Mouse (Mus musculus) stomach, embryonic 16.5 days (tissue): ENCODE data around the gene Plekhm1. TPM values are rescaled to one million over a fixed set of nuclear protein-coding genes. Genes with fewer than 3 reads are reported as not detected.
A peak's percentile ranks its signal among the peaks of the same experiment; 100 is the strongest.

ENCODE experiments used
- ATAC-seq: fragments of 200-750 bp; cut with Nextera tagmentation; 2 replicates; pipeline ENCODE4 v1.8.0; 2017; ENCODE audit warnings: moderate number of reproducible peaks, moderate TSS enrichment; ENCODE audit not compliant: insufficient read depth, low FRiP score
- H3K27ac ChIP-seq: fragments of 300-500 bp; sonication (generic); 2 replicates; pipeline ENCODE4 v1.5.1; 2014; ENCODE audit warnings: low read length
- H3K27me3 ChIP-seq: fragments of 300-500 bp; sonication (generic); 2 replicates; pipeline ENCODE4 v1.6.1; 2014; ENCODE audit warnings: low read length, control low read depth, mixed read lengths; ENCODE audit not compliant: control insufficient read depth, insufficient read depth
- H3K36me3 ChIP-seq: fragments of 300-500 bp; sonication (generic); 2 replicates; pipeline ENCODE4 v1.6.1; 2014; ENCODE audit warnings: low read length; ENCODE audit not compliant: control insufficient read depth, insufficient read depth
- H3K4me1 ChIP-seq: fragments of 300-500 bp; sonication (generic); 2 replicates; pipeline ENCODE4 v1.6.1; 2014; ENCODE audit warnings: low read length, control low read depth, mixed read lengths; ENCODE audit not compliant: control insufficient read depth, insufficient read depth
- H3K4me2 ChIP-seq: fragments of 300-500 bp; sonication (generic); 2 replicates; pipeline ENCODE4 v1.6.1; 2014; ENCODE audit warnings: low read depth, low read length, mixed read lengths
- H3K4me3 ChIP-seq: fragments of 300-500 bp; sonication (generic); replicated peaks from 2 replicates; pipeline ENCODE4 v1.5.1; 2014; ENCODE audit warnings: mild to moderate bottlenecking, low read length
- H3K9ac ChIP-seq: fragments of 300-500 bp; sonication (generic); 2 replicates; pipeline ENCODE4 v1.6.1; 2014; ENCODE audit warnings: low read length
- H3K9me3 ChIP-seq: fragments of 300-500 bp; sonication (generic); replicated peaks from 2 replicates; pipeline ENCODE4 v1.6.1; 2016; ENCODE audit warnings: low read length, control low read depth; ENCODE audit not compliant: control insufficient read depth
- WGBS: fragments of 180-500 bp; shearing (Covaris S2); extraction: QIAGEN DNeasy Blood & Tissue Kit; methylation state at CpG from one replicate; pipeline ENCODE4 v1.1.7; 2014; 5-methylcytosine and 5-hydroxymethylcytosine counted together
- polyA plus RNA-seq: library from polyadenylated mRNA; unstranded; fragments of >200 nt; fragmentation: Nextera tagmentation; extraction: Ambion mirVana; gene quantifications from 2 replicates; pipeline ENCODE4 v1.2.1, GENCODE M21; 2015

Plekhm1 gene
- polyA plus RNA-seq, 1 experiment from 2014 or later: 7.5 TPM

GRCm38 (mm10) chr11:103361396-103362053, 51.0 kb downstream of the Plekhm1 start:
- Histone ChIP-seq H3K4me1 (peaks cover 37% of the 10 kb centered on the region), H3K9ac (peak overlapping the region; percentile 74), H3K4me2 (peak overlapping the region; percentile 96), H3K36me3 (no peaks in the 10 kb centered on the region), H3K27me3 (peaks cover 28% of the 10 kb centered on the region), H3K4me3 (peak overlapping the region; percentile 56), H3K9me3 (no peaks in the 10 kb centered on the region), H3K27ac (peak overlapping the region; percentile 90)
- ATAC-seq: peak; percentile 56; the same call in 1 of the 2 replicates
- WGBS: 4% methylated on average over 25 of the region's 25 CpGs

- Histone ChIP-seq H3K9me3 (no peaks in the 10 kb centered on the region), H3K4me2 (peak overlapping the region; percentile 96), H3K4me1 (peaks cover 37% of the 10 kb centered on the region), H3K36me3 (no peaks in the 10 kb centered on the region), H3K27ac (peak overlapping the region; percentile 90), H3K27me3 (peaks cover 28% of the 10 kb centered on the region), H3K4me3 (peak overlapping the region; percentile 56), H3K9ac (peak overlapping the region; percentile 88)
- 3% methylated on average over 48 of the region's 48 CpGs for WGBS
- no peak for ATAC-seq
Observed at GRCm38 (mm10) chr11:103360661-103361081, 51.8 kb downstream of the Plekhm1 start.

- H3K4me2 ChIP-seq: peak overlapping the region; percentile 96
- peak overlapping the region; percentile 90 for H3K27ac ChIP-seq
- peaks cover 37% of the 10 kb centered on the region for H3K4me1 ChIP-seq
- WGBS: 2% methylated on average over 60 of the region's 60 CpGs
- H3K9ac ChIP-seq: peak overlapping the region; percentile 88
- peak; percentile 37; the same call in 1 of the 2 replicates for ATAC-seq
- peaks cover 28% of the 10 kb centered on the region for H3K27me3 ChIP-seq
- no peaks in the 10 kb centered on the region for H3K9me3 ChIP-seq
- no peaks in the 10 kb centered on the region for H3K36me3 ChIP-seq
- peak overlapping the region; percentile 56 for H3K4me3 ChIP-seq
Observed at GRCm38 (mm10) chr11:103359841-103360641, 52.4 kb downstream of the Plekhm1 start.

- Histone ChIP-seq H3K27me3 (peaks cover 28% of the 10 kb centered on the region), H3K9ac (no peak overlapping the region; the same call in 1 of the 2 replicates), H3K4me3 (peak overlapping the region; percentile 26), H3K27ac (no peak overlapping the region), H3K36me3 (no peaks in the 10 kb centered on the region), H3K4me1 (peaks cover 36% of the 10 kb centered on the region), H3K4me2 (peak overlapping the region; percentile 47), H3K9me3 (no peaks in the 10 kb centered on the region)
- WGBS: 2% methylated on average over 22 of the region's 22 CpGs
- ATAC-seq: no peak
Observed at GRCm38 (mm10) chr11:103359122-103359521, 53.4 kb downstream of the Plekhm1 start.

- H3K9me3 ChIP-seq: no peaks in the 10 kb centered on the region
- ATAC-seq: no peak
- H3K4me3 ChIP-seq: no peak overlapping the region
- peaks cover 28% of the 10 kb centered on the region for H3K4me1 ChIP-seq
- H3K27me3 ChIP-seq: peaks cover 24% of the 10 kb centered on the region
- no peaks in the 10 kb centered on the region for H3K36me3 ChIP-seq
- whole genome bisulfite sequencing: 64% methylated on average over 4 of the region's 4 CpGs
- no peak overlapping the region for H3K27ac ChIP-seq
- peak overlapping the region; percentile 10; the same call in 1 of the 2 replicates for H3K9ac ChIP-seq
- no peak overlapping the region for H3K4me2 ChIP-seq
Observed at GRCm38 (mm10) chr11:103358316-103358715, 54.2 kb downstream of the Plekhm1 start.

- Histone ChIP-seq H3K27ac (peak overlapping the region; percentile 35; the same call in 1 of the 2 replicates), H3K9me3 (peaks cover 2% of the 10 kb centered on the region; the same call in 1 of the 2 replicates), H3K27me3 (peaks cover 22% of the 10 kb centered on the region), H3K9ac (peak overlapping the region; percentile 19; the same call in 1 of the 2 replicates), H3K36me3 (no peaks in the 10 kb centered on the region), H3K4me3 (no peak overlapping the region), H3K4me1 (peaks cover 28% of the 10 kb centered on the region), H3K4me2 (no peak overlapping the region)
- WGBS: 86% methylated on average over 10 of the region's 10 CpGs
- ATAC-seq: no peak
Observed at GRCm38 (mm10) chr11:103357710-103358109, 54.8 kb downstream of the Plekhm1 start.

GRCm38 (mm10) chr11:103356938-103357670, 55.4 kb downstream of the Plekhm1 start:
- no peak for ATAC-seq
- Histone ChIP-seq H3K9me3 (peaks cover 3% of the 10 kb centered on the region; the same call in 1 of the 2 replicates), H3K27ac (peak overlapping the region; percentile 81), H3K4me1 (peaks cover 25% of the 10 kb centered on the region), H3K27me3 (peaks cover 18% of the 10 kb centered on the region), H3K9ac (peak overlapping the region; percentile 19; the same call in 1 of the 2 replicates), H3K4me3 (no peak overlapping the region), H3K36me3 (no peaks in the 10 kb centered on the region), H3K4me2 (peak overlapping the region; percentile 14; the same call in 1 of the 2 replicates)
- 74% methylated on average over 16 of the region's 16 CpGs for WGBS

GRCm38 (mm10) chr11:103356032-103356571, 56.4 kb downstream of the Plekhm1 start:
- WGBS: 23% methylated on average over 11 of the region's 11 CpGs
- H3K4me2 ChIP-seq: peak overlapping the region; percentile 45
- H3K4me1 ChIP-seq: peaks cover 16% of the 10 kb centered on the region
- H3K4me3 ChIP-seq: peak overlapping the region; percentile 41
- peaks cover 3% of the 10 kb centered on the region; the same call in 1 of the 2 replicates for H3K9me3 ChIP-seq
- H3K36me3 ChIP-seq: no peaks in the 10 kb centered on the region
- H3K27ac ChIP-seq: peak overlapping the region; percentile 81
- H3K27me3 ChIP-seq: peaks cover 8% of the 10 kb centered on the region; the same call in 1 of the 2 replicates
- H3K9ac ChIP-seq: peak overlapping the region; percentile 69
- peak; percentile 64 for ATAC-seq
